Mouse (Mus musculus) heart, adult 2 months (tissue): ENCODE results near the gene Lmtk3.

ENCODE experiments used
- CTCF ChIP-seq: fragments of 200-600 bp; IDR thresholded peaks from 2 replicates; pipeline ENCODE4 v1.8.1; 2022; ENCODE audit warnings: antibody characterized with exemption, mild to moderate bottlenecking, moderate library complexity
- EP300 ChIP-seq: fragments of 200-500 bp; IDR thresholded peaks from 2 replicates; pipeline ENCODE4 v1.6.1; 2011; ENCODE audit warnings: low read depth, low read length, control low read depth; ENCODE audit not compliant: insufficient read depth

DNA sequence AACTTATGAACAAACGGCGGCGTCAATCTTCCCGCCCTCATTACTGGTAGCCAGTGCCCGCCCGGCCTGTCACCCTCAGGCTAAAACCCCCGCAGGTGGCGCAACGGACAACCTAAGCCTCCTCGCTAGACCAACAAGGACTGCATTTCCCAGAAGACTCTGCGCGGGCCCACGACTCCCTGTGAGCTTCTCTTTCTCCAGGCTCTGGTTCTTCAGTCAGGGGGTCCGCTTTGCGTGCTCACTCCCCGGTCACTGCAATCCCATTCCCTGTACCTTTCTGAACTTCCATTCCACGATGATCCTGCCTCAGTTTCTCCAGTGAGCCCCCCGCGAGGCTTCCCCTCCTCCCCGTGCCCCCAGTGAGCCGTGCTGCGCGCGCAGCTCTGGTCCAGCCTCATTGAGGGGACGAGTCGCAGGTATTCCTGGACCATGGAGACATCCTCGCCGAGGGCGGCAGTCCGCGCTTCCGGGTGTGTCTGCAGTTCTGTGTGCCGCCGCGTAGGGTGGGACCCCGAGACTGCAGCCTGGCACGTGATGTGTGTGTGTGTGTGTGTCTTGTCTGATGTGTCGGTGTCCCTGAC lies at the start of gene Lmtk3:
- peak; percentile 29 for TF ChIP-seq CTCF
- no peak for TF ChIP-seq EP300
